Mouse (Mus musculus) myocyte (in vitro differentiated cells): Measurements from ENCODE around the gene Clint1. TPM values are rescaled to one million over a fixed set of nuclear protein-coding genes. Genes with fewer than 3 reads are reported as not detected.
A peak's percentile ranks its signal among the peaks of the same experiment; 100 is the strongest.

Experiments used
- H3K27me3 ChIP-seq: one replicate; pipeline ENCODE4 v1.6.1; 2011; ENCODE audit not compliant: control insufficient read depth, insufficient read depth, insufficient read length
- H3K36me3 ChIP-seq: one replicate; pipeline ENCODE4 v1.6.1; 2011; ENCODE audit not compliant: control insufficient read depth, insufficient read depth
- H3K4me2 ChIP-seq: one replicate; pipeline ENCODE4 v1.6.1; 2011; ENCODE audit warnings: low read depth, control low read depth
- H3K4me3 ChIP-seq: one replicate; pipeline ENCODE4 v1.5.1; 2011; ENCODE audit warnings: mild to moderate bottlenecking, control low read depth, moderate library complexity
- H3K79me2 ChIP-seq: one replicate; pipeline ENCODE4 v1.6.1; 2011; ENCODE audit not compliant: control insufficient read depth, insufficient read depth
- H3ac ChIP-seq: one replicate; pipeline ENCODE4 v1.6.1; 2011; ENCODE audit not compliant: control insufficient read depth, insufficient read length
- CEBPB ChIP-seq: IDR thresholded peaks from 2 replicates; pipeline ENCODE4 v1.6.1; 2011; ENCODE audit warnings: mild to moderate bottlenecking, moderate library complexity; ENCODE audit not compliant: poor library complexity, insufficient read depth, severe bottlenecking
- E2F4 ChIP-seq: IDR thresholded peaks from one replicate; pipeline ENCODE4 v1.6.1; 2011; ENCODE audit warnings: mild to moderate bottlenecking, control low read depth, moderate library complexity; ENCODE audit not compliant: insufficient read depth
- MAX ChIP-seq: IDR thresholded peaks from one replicate; pipeline ENCODE4 v1.6.1; 2011; ENCODE audit warnings: low read depth, mild to moderate bottlenecking, control low read depth
- MYOD1 ChIP-seq, 3 experiments: IDR thresholded peaks; one replicate each; pipeline ENCODE4 v1.6.1; 2011; ENCODE audit warnings: control low read depth in 2 of 3, low read depth in 2 of 3, mild to moderate bottlenecking in 2 of 3, moderate library complexity in 1 of 3; ENCODE audit not compliant: insufficient read length in 2 of 3, control insufficient read depth in 1 of 3
- MYOG ChIP-seq, 3 experiments: IDR thresholded peaks; one replicate each; pipeline ENCODE4 v1.6.1; 2011; ENCODE audit warnings: control low read depth in 2 of 3, low read depth in 2 of 3, mild to moderate bottlenecking in 2 of 3; ENCODE audit not compliant: insufficient read length in 2 of 3, control insufficient read depth in 1 of 3, insufficient read depth in 1 of 3
- POLR2A ChIP-seq: IDR thresholded peaks from one replicate; pipeline ENCODE4 v1.6.1; 2011; ENCODE audit warnings: low read depth, mild to moderate bottlenecking, control low read depth, moderate library complexity; ENCODE audit not compliant: insufficient read length
- POLR2AphosphoS2 ChIP-seq: IDR thresholded peaks from one replicate; pipeline ENCODE4 v1.6.1; 2011; ENCODE audit warnings: low read depth, control low read depth; ENCODE audit not compliant: insufficient read length
- REST ChIP-seq: IDR thresholded peaks from one replicate; pipeline ENCODE4 v1.6.1; 2011; ENCODE audit warnings: mild to moderate bottlenecking, control low read depth, moderate library complexity; ENCODE audit not compliant: insufficient read depth, insufficient read length
- SRF ChIP-seq: IDR thresholded peaks from one replicate; pipeline ENCODE4 v1.6.1; 2011; ENCODE audit warnings: low read depth; ENCODE audit not compliant: control insufficient read depth, insufficient read length
- TCF12 ChIP-seq: IDR thresholded peaks from one replicate; pipeline ENCODE4 v1.6.1; 2011; ENCODE audit warnings: mild to moderate bottlenecking, control low read depth; ENCODE audit not compliant: poor library complexity, insufficient read depth, severe bottlenecking
- TCF3 ChIP-seq: IDR thresholded peaks from one replicate; pipeline ENCODE4 v1.6.1; 2011; ENCODE audit warnings: low read depth, control low read depth; ENCODE audit not compliant: insufficient read length
- USF1 ChIP-seq: IDR thresholded peaks from one replicate; pipeline ENCODE4 v1.6.1; 2011; ENCODE audit warnings: low read depth, mild to moderate bottlenecking, control low read depth, moderate library complexity
- polyA plus RNA-seq: library from polyadenylated mRNA; unstranded; fragments of >200 nt; fragmentation: generic; extraction: Trizol; gene quantifications from one replicate; pipeline ENCODE4 v1.2.1, GENCODE M21; 2012; ENCODE audit warnings: missing spikeins

The Clint1 gene
- polyA plus RNA-seq, 1 experiment = 32.5 TPM

- H3ac ChIP-seq = no peak overlapping the region
- H3K27me3 ChIP-seq = no peaks in the 10 kb centered on the region
- TF ChIP-seq USF1 = no peak
- TF ChIP-seq MAX = no peak
- TF ChIP-seq POLR2AphosphoS2 = no peak
- no peak for TF ChIP-seq POLR2A
- TF ChIP-seq TCF12 = no peak
- no peak for TF ChIP-seq TCF3
- no peak for TF ChIP-seq E2F4
- no peak for TF ChIP-seq CEBPB
- TF ChIP-seq MYOG (IDR thresholded peaks at IDR 0.05; ENCODE audit: control insufficient read depth in 1 of 3, insufficient read depth in 1 of 3, insufficient read length in 2 of 3, low read depth in 2 of 3) = no peak
- TF ChIP-seq MYOD1 (IDR thresholded peaks at IDR 0.05; ENCODE audit: control insufficient read depth in 1 of 3, insufficient read length in 2 of 3, low read depth in 2 of 3) = no peak
- no peak for TF ChIP-seq REST
Measured at GRCm38 (mm10) chr11:45926640-45927082, 74.8 kb downstream of the Clint1 start.

GRCm38 (mm10) chr11:45927456-45927855 lies 75.6 kb downstream of the Clint1 start:
- Histone ChIP-seq H3K27me3 (no peaks in the 10 kb centered on the region), H3K36me3 (no peaks in the 10 kb centered on the region), H3ac (no peak overlapping the region), H3K4me3 (no peak overlapping the region), H3K4me2 (no peak overlapping the region), H3K79me2 (no peaks in the 10 kb centered on the region)
- TF ChIP-seq MYOG (IDR thresholded peaks at IDR 0.05; ENCODE audit: control insufficient read depth in 1 of 3, insufficient read depth in 1 of 3, insufficient read length in 2 of 3, low read depth in 2 of 3) = no peak
- TF ChIP-seq E2F4 = no peak
- TF ChIP-seq SRF = no peak
- no peak for TF ChIP-seq MYOD1 (IDR thresholded peaks at IDR 0.05; ENCODE audit: control insufficient read depth in 1 of 3, insufficient read length in 2 of 3, low read depth in 2 of 3)
- TF ChIP-seq CEBPB = no peak
- TF ChIP-seq POLR2AphosphoS2 = no peak
- TF ChIP-seq TCF3 = no peak
- TF ChIP-seq REST = no peak
- no peak for TF ChIP-seq MAX

More at GRCm38 (mm10) chr11:45926640-45927082, 74.8 kb downstream of the Clint1 start:
- Histone ChIP-seq H3K4me3 (no peak overlapping the region), H3K4me2 (peak overlapping the region; percentile 77), H3K36me3 (no peaks in the 10 kb centered on the region), H3K79me2 (no peaks in the 10 kb centered on the region)

- Histone ChIP-seq H3K36me3 (no peaks in the 10 kb centered on the region), H3ac (no peak overlapping the region), H3K4me2 (no peak overlapping the region), H3K79me2 (no peaks in the 10 kb centered on the region), H3K4me3 (no peak overlapping the region), H3K27me3 (no peaks in the 10 kb centered on the region)
- TF ChIP-seq POLR2A (no peak), MAX (no peak), SRF (no peak), E2F4 (no peak), REST (no peak), CEBPB (no peak), POLR2AphosphoS2 (no peak), TCF3 (no peak), MYOG (IDR thresholded peaks at IDR 0.05; ENCODE audit: control insufficient read depth in 1 of 3, insufficient read depth in 1 of 3, insufficient read length in 2 of 3, low read depth in 2 of 3) (no peak), USF1 (no peak), TCF12 (no peak), MYOD1 (IDR thresholded peaks at IDR 0.05; ENCODE audit: control insufficient read depth in 1 of 3, insufficient read length in 2 of 3, low read depth in 2 of 3) (no peak)
Measured at GRCm38 (mm10) chr11:45929541-45929940, 77.7 kb downstream of the Clint1 start.

DNA sequence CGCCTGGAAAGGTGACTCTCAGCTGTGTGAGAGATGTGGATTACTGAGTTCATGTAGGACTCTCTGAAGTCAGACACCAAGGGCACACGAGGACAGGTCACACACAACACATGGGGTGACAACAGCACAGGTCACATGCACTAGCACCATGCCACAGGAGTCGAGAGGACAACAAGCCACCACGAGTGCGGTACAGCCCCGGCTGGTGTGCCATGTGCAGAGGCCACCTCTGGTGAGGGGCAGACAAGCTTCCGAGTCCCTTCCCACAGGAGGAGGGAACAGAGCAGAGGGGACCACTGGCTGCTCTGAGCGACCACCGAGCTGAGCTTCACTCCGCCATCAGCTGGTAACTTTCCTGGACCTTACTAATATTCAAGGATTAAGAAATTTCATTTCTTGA lies 80.9 kb downstream of the Clint1 start:
- no peak overlapping the region for H3ac ChIP-seq
- H3K79me2 ChIP-seq = no peaks in the 10 kb centered on the region
- no peaks in the 10 kb centered on the region for H3K27me3 ChIP-seq
- TF ChIP-seq SRF (no peak), MYOD1 (IDR thresholded peaks at IDR 0.05; ENCODE audit: control insufficient read depth in 1 of 3, insufficient read length in 2 of 3, low read depth in 2 of 3) (no peak), USF1 (no peak), TCF3 (no peak), MAX (no peak), E2F4 (no peak), POLR2AphosphoS2 (no peak)
- no peak overlapping the region for H3K4me3 ChIP-seq
- no peak overlapping the region for H3K4me2 ChIP-seq
- H3K36me3 ChIP-seq = no peaks in the 10 kb centered on the region

DNA sequence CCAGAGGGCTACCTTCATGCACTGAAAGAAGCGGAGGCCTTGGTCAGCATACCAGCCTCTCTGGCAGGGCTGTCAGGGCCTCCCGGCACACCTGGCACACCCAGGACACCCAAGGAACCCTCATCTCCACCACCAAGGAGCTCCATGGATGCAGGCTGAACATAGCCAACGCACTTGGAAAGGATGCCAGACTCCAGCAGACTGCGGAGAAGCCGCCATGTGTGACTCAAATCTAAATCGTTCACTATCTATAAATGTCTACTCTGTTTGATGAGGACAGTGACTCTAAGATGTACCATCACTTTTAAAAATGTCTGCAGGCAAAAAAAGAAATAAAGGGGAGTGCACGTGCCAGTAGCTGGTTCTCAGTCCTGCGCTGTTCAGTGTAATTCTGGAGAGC lies 85.6 kb downstream of the Clint1 start:
- no peak overlapping the region for H3K4me2 ChIP-seq
- peaks cover 3% of the 10 kb centered on the region for H3K79me2 ChIP-seq
- no peaks in the 10 kb centered on the region for H3K27me3 ChIP-seq
- no peak overlapping the region for H3ac ChIP-seq
- TF ChIP-seq MYOD1 (IDR thresholded peaks at IDR 0.05; ENCODE audit: control insufficient read depth in 1 of 3, insufficient read length in 2 of 3, low read depth in 2 of 3) (no peak), TCF12 (no peak), POLR2A (no peak), REST (no peak), SRF (no peak), MAX (no peak), E2F4 (no peak), MYOG (IDR thresholded peaks at IDR 0.05; ENCODE audit: control insufficient read depth in 1 of 3, insufficient read depth in 1 of 3, insufficient read length in 2 of 3, low read depth in 2 of 3) (no peak)
- peaks cover 2% of the 10 kb centered on the region for H3K36me3 ChIP-seq
- H3K4me3 ChIP-seq = no peak overlapping the region
